Mouse (Mus musculus) lung, adult 2 months (tissue): ENCODE measurements at regions not wholly inside any gene's neighbourhood (a gene's known extent, or its start where the extent isn't known, plus 50 kb on each side); places are given as distances from the start of the nearest gene placed in this dataset.
A peak's percentile ranks its signal among the peaks of the same experiment; 100 is the strongest.

Experiments
- DNase-seq: peaks from one replicate; pipeline ENCODE4 v3.0.0; 2022
- H3K4me1 ChIP-seq: fragments of 200-500 bp; 2 replicates; pipeline ENCODE4 v1.6.1; 2011; ENCODE audit warnings: low read length; ENCODE audit not compliant: control insufficient read depth, insufficient read depth
- H3K4me3 ChIP-seq: fragments of 200-500 bp; replicated peaks from 2 replicates; pipeline ENCODE3; 2011; ENCODE audit warnings: low read depth, mild to moderate bottlenecking, control low read depth, low read length; ENCODE audit errors: extremely low read depth
- CTCF ChIP-seq: fragments of 200-500 bp; IDR thresholded peaks from 2 replicates; pipeline ENCODE4 v1.5.1; 2011; ENCODE audit warnings: mild to moderate bottlenecking, low read length, control low read depth; ENCODE audit not compliant: insufficient read depth
- POLR2A ChIP-seq: fragments of 200-500 bp; IDR thresholded peaks from 2 replicates; pipeline ENCODE4 v1.6.1; 2011; ENCODE audit warnings: low read depth, mild to moderate bottlenecking, control low read depth, low read length, borderline replicate concordance; ENCODE audit errors: extremely low read depth
- WGBS: fragments of 180-500 bp; shearing (Covaris S2); methylation state at CpG from one replicate; pipeline ENCODE4 v1.1.7; 2018; 5-methylcytosine and 5-hydroxymethylcytosine counted together

DNA sequence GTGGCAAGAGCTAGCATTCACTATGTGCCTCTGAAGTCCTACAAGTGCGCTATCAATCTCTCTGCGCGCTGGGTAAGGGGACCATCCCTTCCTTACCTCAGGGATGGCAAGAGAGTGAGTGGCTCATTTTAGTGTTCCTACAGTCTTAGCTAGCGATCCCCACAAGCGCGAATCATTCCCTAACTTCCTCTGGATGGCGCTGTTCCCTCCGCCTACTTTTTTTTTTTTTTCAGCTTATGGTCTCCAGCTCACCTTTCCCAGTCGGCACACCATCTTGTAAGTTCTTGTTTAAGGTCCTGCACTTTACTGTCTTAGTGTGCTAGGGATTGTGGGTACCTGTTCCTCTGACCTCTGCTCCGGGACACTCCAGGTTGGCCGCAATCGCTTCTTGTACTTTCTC is 215.7 kb upstream of the Hes1 start:
- TF ChIP-seq POLR2A = no peak
- TF ChIP-seq CTCF = no peak
- DNase-seq = no peak
- 90% methylated on average over 12 of the region's 12 CpGs for WGBS

DNA sequence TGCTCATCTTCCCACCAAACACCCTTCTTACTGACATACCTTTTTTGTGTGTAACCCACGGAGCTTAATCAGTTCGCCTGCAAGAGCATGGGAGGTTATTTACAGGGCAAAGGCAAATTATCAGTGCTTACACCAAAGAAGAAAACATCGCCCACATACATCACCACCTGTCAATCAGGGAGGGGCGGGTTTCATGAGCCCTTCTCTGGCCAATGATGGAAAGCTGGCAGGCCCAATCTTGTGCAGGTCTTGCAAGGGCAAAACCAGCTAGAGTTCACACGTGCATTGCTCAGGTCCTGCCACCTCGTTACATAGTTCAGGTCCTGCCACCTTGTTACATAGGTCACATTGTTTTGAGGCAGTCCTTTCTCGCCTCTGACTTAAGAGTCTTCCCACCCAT is 214.7 kb upstream of the Hes1 start:
- TF ChIP-seq POLR2A (no peak), CTCF (no peak)

More for the DNA sequence above, 215.7 kb upstream of the Hes1 start:
- no peaks in the 10 kb centered on the region for H3K4me1 ChIP-seq
- H3K4me3 ChIP-seq = no peak overlapping the region

DNA sequence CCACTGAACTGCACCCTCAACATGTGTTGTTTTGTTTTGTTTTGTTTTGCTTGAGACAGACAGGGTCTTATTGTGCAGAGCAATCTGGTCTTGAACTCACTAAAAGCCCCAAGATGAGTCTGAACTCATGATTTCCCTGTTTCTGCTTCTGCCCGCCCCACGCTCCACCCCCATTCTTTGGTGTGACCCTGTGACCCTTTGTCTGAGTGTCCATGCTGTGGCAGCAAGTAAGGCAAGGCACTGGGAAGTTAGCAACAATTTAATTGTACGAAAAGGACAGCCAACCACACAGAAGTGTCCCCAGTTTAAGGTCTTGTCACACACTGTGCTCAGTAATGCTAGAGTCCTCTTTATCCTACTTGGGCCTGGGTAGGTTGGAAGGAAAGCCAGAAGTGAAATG is 213.6 kb upstream of the Hes1 start:
- WGBS = 86% methylated on average over 3 of the region's 3 CpGs
- no peak for DNase-seq
- no peaks in the 10 kb centered on the region for H3K4me1 ChIP-seq
- no peak overlapping the region for H3K4me3 ChIP-seq
- no peak for TF ChIP-seq CTCF
- no peak for TF ChIP-seq POLR2A

More for the DNA sequence above, 214.7 kb upstream of the Hes1 start:
- no peak overlapping the region for H3K4me3 ChIP-seq
- DNase-seq = no peak
- no peaks in the 10 kb centered on the region for H3K4me1 ChIP-seq
- 83% methylated on average over 7 of the region's 7 CpGs for WGBS

DNA sequence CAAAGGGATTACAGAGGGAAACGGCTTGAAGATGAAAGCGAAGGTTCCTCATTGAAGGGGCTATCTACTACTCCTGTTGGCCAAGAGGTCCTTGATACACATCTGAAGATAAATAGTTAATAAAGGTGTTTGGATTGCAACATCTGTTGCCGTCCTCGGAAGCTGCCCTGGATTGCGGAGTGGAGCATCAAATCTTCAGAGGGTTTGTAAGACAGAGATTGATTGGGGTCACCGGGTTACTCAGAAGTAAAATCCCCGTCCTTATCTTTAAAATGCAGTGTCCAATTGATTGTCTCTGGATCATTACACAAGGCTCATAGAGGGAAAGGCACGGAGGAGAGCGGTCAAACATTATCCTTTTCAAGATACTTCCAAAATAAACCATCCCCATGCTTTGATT is 212.4 kb upstream of the Hes1 start:
- 59% methylated on average over 9 of the region's 9 CpGs for whole genome bisulfite sequencing
- TF ChIP-seq POLR2A (no peak), CTCF (no peak)
- no peak for DNase-seq

DNA sequence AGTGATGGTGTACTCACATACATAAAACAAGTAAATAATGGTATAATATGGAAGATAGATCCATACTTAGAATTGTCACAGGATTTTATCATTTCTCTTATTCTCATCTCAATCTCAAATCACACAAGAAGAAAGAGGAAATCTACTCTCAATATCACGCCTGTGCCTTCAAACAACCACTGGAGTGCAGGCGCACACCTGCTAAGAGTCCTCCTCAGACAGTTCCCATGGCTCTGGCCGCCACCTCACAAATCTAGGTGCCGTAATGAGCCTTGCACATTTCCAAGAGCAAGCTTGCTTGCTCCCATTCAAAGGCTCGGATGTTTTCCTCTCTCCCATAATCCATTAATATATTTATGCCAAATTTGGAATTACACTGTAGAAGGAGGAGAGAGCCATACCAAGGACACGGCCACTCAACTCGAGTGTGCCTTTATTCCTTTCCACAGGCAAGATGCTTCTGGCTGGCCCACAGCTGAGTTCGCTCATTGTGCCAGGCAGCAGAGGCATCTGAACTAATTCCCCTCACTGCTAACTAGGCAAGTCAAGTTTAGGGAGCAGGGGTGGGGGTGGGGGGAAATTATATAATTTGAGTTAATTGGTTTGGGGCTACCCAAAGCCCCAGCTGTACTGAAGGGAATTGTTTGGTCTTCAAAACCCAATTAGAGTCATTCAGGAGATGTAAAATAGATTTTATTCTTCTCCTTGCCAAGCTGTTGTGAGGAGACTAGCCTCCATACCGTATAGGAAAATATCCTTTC is 209.2 kb upstream of the Hes1 start:
- 84% methylated on average over 9 of the region's 9 CpGs for WGBS
- DNase-seq = no peak
- Histone ChIP-seq H3K4me3 (no peak overlapping the region), H3K4me1 (no peaks in the 10 kb centered on the region)
- TF ChIP-seq POLR2A (no peak), CTCF (peak; percentile 10; the same call in 1 of the 2 replicates)

More for the DNA sequence above, 212.4 kb upstream of the Hes1 start:
- no peak overlapping the region for H3K4me3 ChIP-seq
- no peaks in the 10 kb centered on the region for H3K4me1 ChIP-seq

DNA sequence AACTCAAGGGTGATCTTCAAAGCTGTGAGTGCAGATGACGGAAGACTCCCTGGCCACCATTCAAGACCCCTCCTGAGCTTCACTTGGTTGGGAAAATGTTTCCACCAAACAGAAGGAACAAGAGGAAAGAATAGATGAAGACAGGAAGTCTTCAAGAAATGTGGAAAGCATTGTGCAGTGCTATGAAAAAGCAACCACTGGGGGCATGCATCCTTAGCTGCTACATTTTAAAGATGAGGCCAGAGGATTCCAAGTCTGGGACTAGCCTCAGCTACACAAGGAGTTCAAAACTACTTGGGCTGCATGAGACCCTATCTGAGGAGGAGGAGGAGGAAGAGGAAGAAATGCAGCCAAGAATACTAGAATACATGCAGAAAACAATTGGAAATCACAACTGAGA is 207.6 kb upstream of the Hes1 start:
- Histone ChIP-seq H3K4me1 (no peaks in the 10 kb centered on the region), H3K4me3 (no peak overlapping the region)
- DNase-seq = no peak
- TF ChIP-seq POLR2A (no peak), CTCF (no peak)
- 94% methylated on average over 1 of the region's 1 CpGs for WGBS

DNA sequence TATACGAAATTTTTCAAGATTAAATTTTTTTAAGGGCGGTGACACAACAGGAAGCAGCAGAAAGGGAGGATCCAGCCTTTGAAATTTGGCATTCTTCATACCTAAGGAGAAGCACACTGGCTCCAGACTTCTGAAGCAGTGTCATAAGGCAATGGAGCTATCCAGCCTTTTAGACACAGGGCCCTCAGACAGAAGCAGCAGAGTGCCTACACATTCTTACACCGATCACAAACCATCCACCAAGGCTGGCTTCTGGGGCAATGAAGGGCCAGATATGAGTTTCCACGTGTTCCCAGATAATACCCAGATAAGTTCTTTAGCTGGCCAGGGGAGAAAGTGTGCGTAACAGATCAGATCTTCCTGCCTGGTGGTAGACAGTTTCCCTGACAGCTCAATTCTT is 205.5 kb upstream of the Hes1 start:
- H3K4me3 ChIP-seq = no peak overlapping the region
- TF ChIP-seq POLR2A (no peak), CTCF (no peak)
- H3K4me1 ChIP-seq = no peaks in the 10 kb centered on the region
- WGBS = 72% methylated on average over 5 of the region's 5 CpGs
- no peak for DNase-seq

DNA sequence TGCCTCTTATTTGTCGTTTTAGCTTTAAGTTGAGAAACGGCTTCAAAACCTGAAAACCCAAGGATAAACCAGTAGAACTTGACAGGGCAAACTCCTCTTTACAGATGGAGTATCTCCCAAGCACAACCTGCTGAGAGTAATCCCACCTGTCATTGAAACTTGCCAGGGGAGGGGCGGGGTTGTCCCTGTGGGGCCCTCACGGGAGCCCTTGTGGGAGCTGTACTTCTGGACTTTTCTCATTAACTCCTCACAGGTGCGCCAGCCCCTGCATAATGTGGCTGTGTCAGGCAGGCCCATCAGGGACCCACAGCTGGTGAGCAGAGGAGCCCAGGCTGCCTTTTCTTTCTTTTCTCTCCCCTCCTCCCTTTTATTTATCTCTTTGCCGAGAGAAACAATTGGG is 203.9 kb upstream of the Hes1 start:
- TF ChIP-seq CTCF (no peak), POLR2A (no peak)
- no peak overlapping the region for H3K4me3 ChIP-seq
- WGBS = 74% methylated on average over 6 of the region's 6 CpGs
- no peak for DNase-seq
- peaks cover under 1% of the 10 kb centered on the region; the same call in 1 of the 2 replicates for H3K4me1 ChIP-seq

DNA sequence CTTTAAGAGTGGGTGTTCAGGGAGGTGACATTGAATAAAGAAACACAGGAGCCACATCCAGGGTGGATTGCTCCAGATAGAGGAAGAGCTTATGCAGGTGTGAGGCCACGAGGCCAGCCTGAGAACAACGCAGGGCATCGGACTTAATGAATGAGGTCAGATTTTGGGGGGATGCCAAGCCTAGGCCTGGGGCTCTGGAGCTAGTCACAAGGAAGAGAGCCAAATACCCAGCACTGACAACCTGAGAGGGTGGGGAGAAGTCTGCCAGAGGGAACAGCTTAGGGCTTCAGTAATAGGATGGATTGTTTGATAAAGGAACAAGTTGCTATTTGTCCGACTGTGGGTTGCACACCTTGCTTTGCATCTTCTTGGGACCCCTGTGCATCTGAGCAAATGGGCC is 203.1 kb upstream of the Hes1 start:
- whole genome bisulfite sequencing = 43% methylated on average over 4 of the region's 4 CpGs
- Histone ChIP-seq H3K4me3 (no peak overlapping the region), H3K4me1 (peaks cover 2% of the 10 kb centered on the region; the same call in 1 of the 2 replicates)
- no peak for TF ChIP-seq CTCF
- DNase-seq = no peak

DNA sequence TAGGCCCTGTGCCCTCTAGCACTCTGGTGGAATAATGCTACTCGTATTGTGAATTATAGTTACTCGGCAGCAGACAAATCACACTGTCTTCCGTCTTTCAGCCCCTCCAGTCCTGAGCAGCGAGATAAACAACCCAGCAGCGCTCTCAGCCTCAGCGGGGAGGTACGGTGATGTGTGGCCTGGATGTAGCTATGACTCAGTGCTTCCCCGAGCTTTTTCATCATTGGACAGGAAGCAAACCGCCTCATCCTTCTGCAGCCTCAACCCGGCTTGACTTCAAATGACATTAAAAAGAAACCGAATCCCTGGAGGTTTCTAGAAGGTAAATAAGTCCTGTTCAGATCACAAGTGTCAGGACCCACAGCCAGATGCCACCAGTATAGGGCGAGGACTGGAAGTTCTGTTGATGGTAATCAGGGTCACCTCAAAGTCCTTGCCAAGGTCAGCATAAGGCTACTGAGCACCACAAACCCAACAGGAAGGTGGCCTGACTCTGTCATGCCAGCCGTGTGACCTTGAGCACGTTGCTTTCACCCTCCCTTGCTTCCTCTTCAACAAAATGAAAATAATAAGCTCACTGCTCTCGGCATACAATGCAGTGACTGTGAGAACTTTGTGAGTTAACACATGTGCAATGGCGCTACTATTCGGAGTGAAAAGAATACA is 199.0 kb upstream of the Hes1 start:
- TF ChIP-seq POLR2A (no peak), CTCF (no peak)
- Histone ChIP-seq H3K4me1 (peaks cover 2% of the 10 kb centered on the region; the same call in 1 of the 2 replicates), H3K4me3 (no peak overlapping the region)
- no peak for DNase-seq
- 51% methylated on average over 17 of the region's 17 CpGs for WGBS

DNA sequence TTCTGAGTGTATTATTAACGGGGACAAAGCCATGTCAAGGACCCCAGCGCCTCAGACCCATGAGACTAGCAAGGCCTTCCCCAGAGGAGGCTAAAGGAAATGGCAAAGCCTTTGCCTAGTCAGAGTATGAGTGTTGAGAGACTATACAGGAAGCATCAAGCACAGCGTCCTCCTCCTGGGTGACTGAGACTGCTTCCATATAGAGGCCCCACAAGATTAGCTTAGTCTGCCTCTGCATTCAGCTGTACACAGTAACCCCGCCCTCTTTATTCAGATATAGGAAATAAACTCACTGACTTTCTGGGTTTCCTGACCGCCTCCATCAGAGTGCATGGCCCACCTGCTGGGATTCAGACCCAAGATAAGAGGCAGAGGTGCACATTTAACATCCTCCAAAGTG is 192.8 kb upstream of the Hes1 start:
- WGBS = 86% methylated on average over 5 of the region's 5 CpGs
- no peak for TF ChIP-seq CTCF
- no peak for TF ChIP-seq POLR2A
- no peak overlapping the region for H3K4me3 ChIP-seq
- no peaks in the 10 kb centered on the region for H3K4me1 ChIP-seq
- DNase-seq = no peak
